Mouse (Mus musculus) olfactory bulb, adult 2 months (tissue): ENCODE measurements at regions not wholly inside any gene's neighbourhood (a gene's known extent, or its start where the extent isn't known, plus 50 kb on each side); places are given as distances from the start of the nearest gene placed in this dataset.

Experiments
- CTCF ChIP-seq: fragments of 200-500 bp; IDR thresholded peaks from 2 replicates; pipeline ENCODE4 v1.5.1; 2012; ENCODE audit warnings: low read depth, mild to moderate bottlenecking, low read length, moderate library complexity; ENCODE audit not compliant: insufficient read depth
- POLR2A ChIP-seq: fragments of 200-500 bp; IDR thresholded peaks from 2 replicates; pipeline ENCODE4 v1.6.1; 2012; ENCODE audit warnings: mild to moderate bottlenecking, low read depth, low read length, moderate library complexity; ENCODE audit not compliant: insufficient read depth

GRCm38 (mm10) chr5:111594111-111594510 lies 139.6 kb upstream of the Gm26897 start:
- TF ChIP-seq CTCF, result no peak
- no peak for TF ChIP-seq POLR2A
